Mouse (Mus musculus): ENCODE data around the gene Vwa8. TPM values are rescaled to one million over a fixed set of nuclear protein-coding genes. Genes with fewer than 3 reads are reported as not detected.
A peak's percentile ranks its signal among the peaks of the same experiment; 100 is the strongest.
"Not testable (repeated sequence)": the region's sequence is repeated elsewhere in the genome, so short reads cannot be mapped to it uniquely, and the experiment has no call there.

Vwa8 gene
- total RNA-seq, 1 experiment from 2014 or later, result 175 TPM

- peak; percentile 36 for DNase-seq
Measured at GRCm38 (mm10) chr14:78983104-78983503, 134.3 kb downstream of the Vwa8 start.

DNA sequence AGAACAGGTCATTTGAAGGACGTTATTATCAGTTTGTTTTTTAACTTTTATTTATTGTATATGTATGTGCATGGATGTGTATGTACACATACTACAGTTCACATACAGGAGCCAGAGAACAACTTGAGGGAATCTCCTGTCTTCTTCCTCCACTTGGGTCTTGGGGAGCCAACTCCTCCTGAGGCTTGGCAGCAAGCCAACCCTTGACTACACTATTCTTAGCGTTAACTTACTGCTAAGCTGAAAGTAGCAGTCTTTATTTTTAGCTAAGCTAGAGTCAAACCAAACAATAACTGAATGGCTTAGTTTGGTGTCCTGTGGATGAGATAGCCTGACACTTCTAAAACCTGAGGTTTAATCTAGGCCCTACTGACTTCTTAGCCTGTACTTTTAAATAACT, 135.4 kb downstream of the Vwa8 start:
- DNase-seq, result peak; percentile 36

DNA sequence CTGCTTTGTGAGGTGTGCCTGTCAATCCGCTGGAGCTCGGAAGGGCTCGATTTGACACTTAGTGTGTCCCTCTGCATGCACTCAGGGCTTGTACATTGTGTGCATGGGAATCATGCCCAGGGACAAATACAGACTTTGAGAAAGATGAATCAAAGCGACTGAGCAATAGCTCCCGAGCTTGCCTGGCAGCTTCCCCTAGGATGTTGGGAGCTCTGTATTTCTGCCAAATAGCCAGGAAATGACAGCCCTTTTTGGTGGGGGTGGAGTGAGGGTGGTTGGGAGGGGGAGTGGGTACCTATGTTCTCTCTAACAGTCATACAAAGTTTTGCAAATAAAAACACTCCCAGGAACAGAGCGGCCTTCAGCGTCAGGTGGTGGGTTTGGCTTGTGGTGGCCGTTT, 138.7 kb downstream of the Vwa8 start:
- peak; percentile 58 for DNase-seq

DNA sequence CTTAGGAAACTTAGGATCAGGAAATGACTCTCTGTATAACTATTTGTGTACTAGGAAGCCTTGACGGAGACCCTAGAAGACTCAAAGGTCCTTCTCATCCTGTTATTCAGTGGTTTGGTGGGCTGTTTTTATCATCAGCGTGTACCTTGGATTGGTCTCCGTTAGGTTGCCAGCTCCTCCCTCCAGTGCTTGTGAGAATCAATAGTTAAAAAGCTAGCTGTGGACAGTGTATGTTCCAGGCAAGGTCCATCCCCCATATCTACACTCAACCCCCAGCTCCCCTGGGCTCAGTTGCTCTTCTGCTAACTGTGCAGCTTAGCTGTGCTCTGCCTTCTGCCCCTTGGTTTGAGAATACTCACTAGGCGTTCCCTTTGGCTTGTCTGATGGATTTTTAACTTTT, 143.6 kb downstream of the Vwa8 start:
- DNase-seq, result no peak

GRCm38 (mm10) chr14:78993515-78993914, 144.7 kb downstream of the Vwa8 start:
- no peak for DNase-seq

- no peak for DNase-seq
Measured at GRCm38 (mm10) chr14:78996359-78996758, 147.5 kb downstream of the Vwa8 start.

DNA sequence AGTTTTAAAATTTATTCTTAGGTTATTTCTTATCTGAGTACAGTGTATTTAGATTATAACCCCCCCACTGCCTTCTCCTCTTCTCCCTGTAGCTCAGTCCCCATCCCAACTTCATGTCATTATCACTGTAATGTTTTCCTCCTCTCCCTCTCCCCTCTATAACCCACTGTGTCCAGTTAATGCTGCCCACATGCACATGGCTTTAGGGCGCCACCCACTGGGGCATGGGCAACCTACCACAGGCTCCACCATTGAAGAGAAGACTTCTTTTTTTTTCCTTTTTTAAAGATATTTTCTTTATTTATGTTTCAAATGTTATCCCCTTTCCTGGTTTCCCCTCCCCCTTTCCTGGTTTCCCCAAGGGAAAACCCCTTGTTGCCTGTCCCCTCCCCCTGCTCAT, 154.7 kb downstream of the Vwa8 start:
- peak; percentile 65 for DNase-seq

- DNase-seq, result not testable (repeated sequence)
Measured at GRCm38 (mm10) chr14:79017710-79018109, 168.9 kb downstream of the Vwa8 start.

GRCm38 (mm10) chr14:79018564-79018963, 169.7 kb downstream of the Vwa8 start:
- no peak for DNase-seq

- DNase-seq, result peak; percentile 86
Measured at GRCm38 (mm10) chr14:79021725-79022124, 172.9 kb downstream of the Vwa8 start.

- no peak for DNase-seq
Measured at GRCm38 (mm10) chr14:79028996-79029575, 180.2 kb downstream of the Vwa8 start.

- DNase-seq, result peak; percentile 47
Measured at GRCm38 (mm10) chr14:79030715-79031114, 181.9 kb downstream of the Vwa8 start.

GRCm38 (mm10) chr14:79031230-79031740, 182.4 kb downstream of the Vwa8 start:
- DNase-seq, result no peak

GRCm38 (mm10) chr14:79033396-79033795, 184.5 kb downstream of the Vwa8 start:
- no peak for DNase-seq

GRCm38 (mm10) chr14:79034511-79034913, 185.7 kb downstream of the Vwa8 start:
- DNase-seq, result no peak

DNA sequence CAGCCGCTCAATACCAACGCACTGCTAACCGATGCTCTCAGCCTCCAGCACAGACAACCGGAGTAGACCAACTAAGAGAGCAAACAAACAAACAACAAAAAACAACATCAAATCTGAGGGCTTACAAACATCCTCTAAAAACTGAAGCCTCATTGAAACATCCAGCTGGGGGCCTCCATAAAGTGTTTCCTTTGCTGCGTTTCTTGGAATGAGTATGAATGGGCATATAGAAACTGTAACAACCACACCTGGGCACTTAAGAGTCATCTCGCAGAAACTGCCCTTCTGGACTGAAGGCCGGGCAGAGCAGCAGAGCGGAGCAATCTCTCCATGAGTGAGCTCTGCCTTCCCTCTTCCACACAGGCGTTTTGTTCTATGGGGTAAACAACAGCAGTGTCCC, 186.7 kb downstream of the Vwa8 start:
- DNase-seq, result no peak

- DNase-seq, result no peak
Measured at GRCm38 (mm10) chr14:79047186-79047585, 198.3 kb downstream of the Vwa8 start.

DNA sequence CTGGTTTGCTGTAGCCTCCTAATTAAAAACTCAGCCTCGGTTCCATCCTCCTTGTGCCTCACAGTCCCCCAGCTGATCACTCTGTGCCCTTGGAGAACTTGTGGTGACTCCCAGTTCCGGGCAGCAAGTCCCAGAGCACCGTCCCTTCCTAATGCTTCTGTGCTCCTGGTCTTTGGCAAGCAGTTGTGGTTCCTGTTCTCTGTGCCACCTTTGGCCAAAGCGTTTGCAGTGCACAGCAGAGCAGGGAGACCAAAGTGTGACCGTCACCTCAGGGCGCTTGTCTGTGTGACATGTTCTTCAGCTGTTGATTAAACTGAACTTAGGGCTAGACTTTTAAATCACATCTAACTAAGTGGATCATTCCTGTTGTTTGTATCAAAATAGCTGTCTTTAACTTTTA, 199.1 kb downstream of the Vwa8 start:
- no peak for DNase-seq

- no peak for DNase-seq
Measured at GRCm38 (mm10) chr14:79049544-79049943, 200.7 kb downstream of the Vwa8 start.

GRCm38 (mm10) chr14:79065636-79066035, 216.8 kb downstream of the Vwa8 start:
- DNase-seq, result no peak

DNA sequence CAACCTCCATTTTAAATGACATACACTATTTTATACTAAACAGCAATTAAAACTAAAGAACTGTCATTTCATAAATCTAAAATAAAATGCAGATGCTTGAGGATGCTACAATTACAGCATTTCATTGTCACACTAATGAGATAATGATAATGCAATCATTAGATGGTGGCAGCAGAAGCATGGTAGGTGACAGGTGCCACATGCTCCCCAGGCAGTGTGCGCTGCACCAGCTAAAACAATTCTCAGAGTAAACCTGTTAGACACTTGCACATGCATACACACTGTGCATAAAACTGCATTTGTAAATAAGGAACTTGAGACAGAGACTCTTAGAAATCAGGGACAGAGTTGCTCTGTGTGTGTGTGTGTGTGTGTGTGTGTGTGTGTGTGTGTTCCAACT, 220.7 kb downstream of the Vwa8 start:
- DNase-seq, result no peak

DNA sequence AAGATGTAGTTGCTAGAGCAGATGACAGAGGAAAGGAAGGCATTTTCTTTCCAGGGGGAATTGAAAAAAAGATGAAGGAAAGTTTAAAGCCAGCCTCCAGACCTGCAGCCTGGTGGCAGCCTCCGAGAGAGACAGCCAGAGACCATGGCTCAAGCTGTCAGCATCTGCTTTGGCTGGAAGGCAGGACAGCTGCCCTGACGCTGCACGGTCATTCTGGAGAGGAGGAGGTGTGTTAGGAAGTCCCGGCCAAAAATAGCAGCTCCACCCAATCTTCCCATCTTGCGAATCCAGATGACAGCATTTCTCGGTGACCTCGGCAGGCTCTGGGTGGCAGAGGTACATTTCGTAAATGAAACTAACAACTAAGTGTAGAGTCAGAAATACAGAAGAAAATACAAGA, 225.9 kb downstream of the Vwa8 start:
- peak; percentile 6 for DNase-seq

- DNase-seq, result peak; percentile 68
Measured at GRCm38 (mm10) chr14:79076560-79077300, 227.9 kb downstream of the Vwa8 start.

DNA sequence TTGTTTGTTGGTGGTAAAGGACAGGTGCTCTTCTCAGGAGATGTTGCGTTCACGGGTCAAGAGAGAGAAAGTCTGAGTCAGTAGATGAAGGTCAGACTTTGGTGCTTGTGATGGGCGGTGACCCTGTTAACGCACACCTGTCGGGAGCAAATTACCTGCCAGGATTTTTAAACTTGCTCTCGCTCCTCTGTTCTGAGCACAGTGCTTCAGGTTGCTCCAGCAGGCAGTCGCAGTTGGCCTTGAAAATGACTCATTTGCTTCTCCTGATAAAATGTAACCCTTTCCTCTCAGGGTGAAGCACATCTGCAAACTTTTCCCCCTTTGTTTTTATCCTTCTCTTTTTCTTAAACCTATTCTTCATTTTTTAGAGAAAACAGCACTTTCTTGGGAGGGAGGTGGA, 234.7 kb downstream of the Vwa8 start:
- peak; percentile 48 for DNase-seq

All from adrenal gland, postnatal 14 days (tissue).